Mouse (Mus musculus) embryonic facial prominence, embryonic 11.5 days (tissue): ENCODE data around the gene Snx4. TPM values are rescaled to one million over a fixed set of nuclear protein-coding genes. Genes with fewer than 3 reads are reported as not detected.

Experiments used
- ATAC-seq: fragments of 200-750 bp; cut with Nextera tagmentation; replicated peaks from 2 replicates; pipeline ENCODE4 v1.8.0; 2017; ENCODE audit warnings: low read depth; ENCODE audit not compliant: insufficient number of reproducible peaks, low FRiP score, low TSS enrichment
- DNase-seq: peaks from one replicate; pipeline ENCODE4 v3.0.0-alpha.2; 2015; ENCODE audit warnings: low spot score
- H3K27ac ChIP-seq: fragments of 300-500 bp; sonication (generic); replicated peaks from 2 replicates; pipeline ENCODE4 v1.5.1; 2014; ENCODE audit warnings: mild to moderate bottlenecking, low read depth, low read length, control low read depth
- H3K27me3 ChIP-seq: fragments of 300-500 bp; sonication (generic); 2 replicates; pipeline ENCODE4 v1.6.1; 2014; ENCODE audit warnings: mild to moderate bottlenecking, low read length, moderate library complexity, mixed read lengths; ENCODE audit not compliant: control insufficient read depth, insufficient read depth
- H3K36me3 ChIP-seq: fragments of 300-500 bp; sonication (generic); replicated peaks from 2 replicates; pipeline ENCODE4 v1.6.1; 2014; ENCODE audit warnings: low read depth, mild to moderate bottlenecking, low read length, moderate library complexity, mixed read lengths; ENCODE audit not compliant: control insufficient read depth, insufficient read depth
- H3K4me1 ChIP-seq: fragments of 300-500 bp; sonication (generic); 2 replicates; pipeline ENCODE4 v1.6.1; 2014; ENCODE audit warnings: low read length, mixed read lengths; ENCODE audit not compliant: control insufficient read depth, insufficient read depth
- H3K4me2 ChIP-seq: fragments of 300-500 bp; sonication (generic); 2 replicates; pipeline ENCODE4 v1.6.1; 2014; ENCODE audit warnings: low read depth, mild to moderate bottlenecking, control low read depth, low read length, moderate library complexity
- H3K4me3 ChIP-seq: fragments of 300-500 bp; sonication (generic); 2 replicates; pipeline ENCODE4 v1.5.1; 2014; ENCODE audit warnings: low read depth, low read length, control low read depth
- H3K9ac ChIP-seq: fragments of 300-500 bp; sonication (generic); replicated peaks from 2 replicates; pipeline ENCODE4 v1.6.1; 2014; ENCODE audit warnings: mild to moderate bottlenecking, control low read depth, low read length
- H3K9me3 ChIP-seq: fragments of 300-500 bp; sonication (generic); replicated peaks from 2 replicates; pipeline ENCODE4 v1.6.1; 2016; ENCODE audit warnings: mild to moderate bottlenecking, low read length, inconsistent platforms, mixed read lengths; ENCODE audit not compliant: control insufficient read depth
- WGBS: fragments of 180-500 bp; shearing (Covaris S2); extraction: QIAGEN DNeasy Blood & Tissue Kit; methylation state at CpG from one replicate; pipeline ENCODE4 v1.1.7; 2014; 5-methylcytosine and 5-hydroxymethylcytosine counted together
- polyA plus RNA-seq: library from polyadenylated mRNA; unstranded; fragments of >200 nt; fragmentation: Nextera tagmentation; extraction: Ambion mirVana; gene quantifications from 2 replicates; pipeline ENCODE4 v1.2.1, GENCODE M21; 2014

Gene Snx4
- polyA plus RNA-seq, 1 experiment from 2014 or later = 88.7 TPM

DNA sequence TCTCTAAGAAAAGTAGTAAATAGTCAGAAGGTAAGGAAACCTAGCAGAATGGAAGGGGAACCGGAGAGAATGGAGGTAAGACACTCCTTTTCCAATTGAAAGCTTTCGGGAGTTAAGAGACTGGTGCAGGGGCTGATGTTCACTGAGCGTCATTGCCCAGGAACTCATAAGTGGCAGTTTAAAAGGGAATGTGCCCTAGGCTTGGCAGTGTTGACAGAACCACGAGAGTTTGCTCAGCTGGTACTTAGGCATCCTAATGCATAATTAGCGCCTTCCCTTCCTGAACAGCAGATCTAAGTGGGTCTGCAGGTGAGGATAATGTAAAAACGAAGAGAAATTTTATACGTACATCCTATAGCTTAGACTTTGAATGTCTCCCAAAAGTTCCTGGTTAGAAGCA, 4.4 kb downstream of the Snx4 start:
- WGBS = 79% methylated on average over 7 of the region's 7 CpGs
- Histone ChIP-seq H3K4me1 (no peaks in the 10 kb centered on the region), H3K27ac (no peak overlapping the region), H3K9me3 (no peaks in the 10 kb centered on the region), H3K9ac (no peak overlapping the region), H3K4me3 (no peak overlapping the region), H3K4me2 (no peak overlapping the region), H3K36me3 (no peaks in the 10 kb centered on the region), H3K27me3 (no peaks in the 10 kb centered on the region)
- no peak for DNase-seq
- ATAC-seq = no peak

DNA sequence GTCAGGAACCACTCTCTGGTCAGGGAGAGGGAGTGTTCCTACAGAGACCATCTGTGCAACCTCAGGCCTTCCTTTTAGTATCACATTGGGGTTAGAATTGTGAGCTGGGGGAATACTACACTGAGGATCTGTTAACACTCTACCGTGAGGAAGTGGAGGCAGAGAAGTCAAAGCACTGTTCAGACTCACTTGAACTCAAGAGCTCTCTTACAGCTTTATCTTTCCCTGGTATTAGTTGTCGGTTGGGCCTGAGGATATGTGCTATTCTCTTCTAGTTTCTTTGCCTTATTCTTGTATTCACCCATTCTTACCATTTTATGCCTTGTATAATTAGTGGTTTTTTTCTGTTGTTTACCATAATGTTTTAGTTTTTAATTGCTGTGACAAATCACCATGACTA, 7.3 kb downstream of the Snx4 start:
- Histone ChIP-seq H3K4me2 (no peak overlapping the region), H3K36me3 (no peaks in the 10 kb centered on the region), H3K27me3 (no peaks in the 10 kb centered on the region), H3K9me3 (no peaks in the 10 kb centered on the region), H3K27ac (no peak overlapping the region), H3K4me3 (no peak overlapping the region), H3K9ac (no peak overlapping the region), H3K4me1 (no peaks in the 10 kb centered on the region)
- WGBS = 90% methylated on average over 2 of the region's 2 CpGs
- ATAC-seq = no peak
- DNase-seq = no peak

DNA sequence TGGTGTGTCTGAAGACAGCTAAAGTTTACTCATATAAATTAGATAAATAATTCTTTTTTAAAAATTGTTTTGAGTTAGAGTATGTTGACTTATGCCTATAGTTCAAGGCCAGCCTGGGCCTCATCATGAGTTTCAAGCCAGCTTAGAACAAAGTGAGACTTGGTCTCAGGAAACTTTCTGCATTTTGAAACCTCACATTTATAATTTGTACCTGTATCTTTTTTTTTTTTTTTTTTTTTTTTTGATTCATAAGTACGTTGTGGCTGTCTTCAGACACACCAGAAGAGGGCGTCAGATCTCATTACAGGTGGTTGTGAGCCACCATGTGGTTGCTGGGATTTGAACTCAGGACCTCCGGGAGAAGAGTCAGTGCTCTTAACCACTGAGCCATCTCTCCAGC, 8.6 kb downstream of the Snx4 start:
- no peak overlapping the region for H3K27ac ChIP-seq
- WGBS = 81% methylated on average over 3 of the region's 3 CpGs
- no peak overlapping the region for H3K9ac ChIP-seq
- no peak for DNase-seq
- H3K9me3 ChIP-seq = no peaks in the 10 kb centered on the region
- no peaks in the 10 kb centered on the region for H3K36me3 ChIP-seq
- H3K27me3 ChIP-seq = no peaks in the 10 kb centered on the region
- H3K4me3 ChIP-seq = no peak overlapping the region
- ATAC-seq = no peak
- no peaks in the 10 kb centered on the region for H3K4me1 ChIP-seq
- H3K4me2 ChIP-seq = no peak overlapping the region

DNA sequence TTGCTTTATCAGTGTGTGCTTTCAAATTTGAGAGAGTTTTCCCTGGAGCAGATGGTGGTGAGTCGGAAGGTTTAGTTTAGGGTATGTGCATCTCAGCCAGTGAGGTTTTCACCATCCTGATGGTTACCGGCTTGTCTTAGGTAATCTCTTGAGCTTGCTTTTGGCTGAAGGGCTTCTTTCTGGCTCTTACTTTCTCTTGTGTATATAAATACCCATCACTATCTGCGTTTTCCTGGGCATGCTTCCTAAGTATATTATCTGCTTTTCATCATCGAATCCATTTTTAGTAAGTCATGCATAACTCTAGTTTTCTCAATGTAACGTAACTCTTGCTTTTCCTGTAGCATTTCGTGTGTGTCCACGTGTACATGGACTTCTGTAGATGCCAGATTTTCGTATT, 9.6 kb downstream of the Snx4 start:
- no peak overlapping the region for H3K27ac ChIP-seq
- H3K9ac ChIP-seq = no peak overlapping the region
- no peak overlapping the region for H3K4me2 ChIP-seq
- H3K4me1 ChIP-seq = no peaks in the 10 kb centered on the region
- no peak for DNase-seq
- no peaks in the 10 kb centered on the region for H3K36me3 ChIP-seq
- no peaks in the 10 kb centered on the region for H3K9me3 ChIP-seq
- H3K27me3 ChIP-seq = no peaks in the 10 kb centered on the region
- H3K4me3 ChIP-seq = no peak overlapping the region
- WGBS = 86% methylated on average over 8 of the region's 8 CpGs
- ATAC-seq = no peak

DNA sequence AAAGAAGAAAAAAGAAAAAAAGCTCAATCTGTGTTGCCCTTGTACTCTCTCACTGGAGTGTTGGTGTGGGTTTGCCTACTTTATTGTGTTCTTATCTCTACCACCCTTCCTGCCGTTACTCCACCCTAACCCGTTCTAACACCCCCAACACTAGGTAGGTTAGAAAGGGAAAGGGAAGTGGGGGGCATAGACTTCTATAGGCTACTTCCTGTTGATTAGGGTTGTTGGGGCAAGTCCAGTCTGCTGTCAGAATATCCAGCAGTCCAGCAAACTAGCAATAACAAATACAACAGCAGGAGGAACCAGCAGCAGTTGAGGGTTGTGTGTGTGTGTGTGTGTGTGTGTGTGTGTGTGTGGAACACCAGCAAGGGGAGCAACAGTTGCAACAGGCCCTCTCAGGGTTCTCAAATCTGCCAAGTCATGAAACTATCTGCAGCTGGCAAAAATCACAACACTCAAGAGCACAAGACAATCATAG, 10.4 kb downstream of the Snx4 start:
- H3K9me3 ChIP-seq = no peaks in the 10 kb centered on the region
- no peaks in the 10 kb centered on the region for H3K27me3 ChIP-seq
- H3K9ac ChIP-seq = no peak overlapping the region
- no peak for ATAC-seq
- no peak for DNase-seq
- WGBS = 82% methylated on average over 2 of the region's 2 CpGs
- H3K27ac ChIP-seq = no peak overlapping the region
- H3K4me3 ChIP-seq = no peak overlapping the region
- H3K4me1 ChIP-seq = no peaks in the 10 kb centered on the region
- no peaks in the 10 kb centered on the region; the same call in 1 of the 2 replicates for H3K36me3 ChIP-seq
- no peak overlapping the region for H3K4me2 ChIP-seq

DNA sequence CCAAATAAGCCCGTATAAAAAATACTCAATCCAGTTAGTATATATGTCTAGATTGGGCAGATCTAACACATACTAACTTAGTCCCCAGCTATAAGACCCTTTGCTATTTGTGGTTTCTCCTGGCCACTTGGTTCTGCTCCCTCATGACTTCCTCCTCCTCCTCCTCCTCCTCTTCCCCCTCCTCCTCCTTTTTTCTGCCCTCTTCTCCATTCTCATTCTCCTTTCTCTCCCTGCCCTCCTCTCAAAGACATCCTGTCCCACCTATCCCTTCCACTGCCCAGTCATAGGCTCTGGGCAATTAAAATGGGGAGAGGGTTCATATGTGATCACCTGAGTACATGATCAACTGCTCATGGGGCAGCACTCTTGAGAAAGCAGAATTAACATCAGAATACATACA, 10.9 kb downstream of the Snx4 start:
- no peak overlapping the region for H3K4me2 ChIP-seq
- H3K36me3 ChIP-seq = no peaks in the 10 kb centered on the region; the same call in 1 of the 2 replicates
- H3K9ac ChIP-seq = no peak overlapping the region
- WGBS = 84% methylated on average over 1 of the region's 1 CpGs
- H3K9me3 ChIP-seq = no peaks in the 10 kb centered on the region
- no peak overlapping the region for H3K4me3 ChIP-seq
- DNase-seq (no peak), ATAC-seq (no peak)
- no peak overlapping the region for H3K27ac ChIP-seq
- no peaks in the 10 kb centered on the region for H3K27me3 ChIP-seq
- H3K4me1 ChIP-seq = no peaks in the 10 kb centered on the region

DNA sequence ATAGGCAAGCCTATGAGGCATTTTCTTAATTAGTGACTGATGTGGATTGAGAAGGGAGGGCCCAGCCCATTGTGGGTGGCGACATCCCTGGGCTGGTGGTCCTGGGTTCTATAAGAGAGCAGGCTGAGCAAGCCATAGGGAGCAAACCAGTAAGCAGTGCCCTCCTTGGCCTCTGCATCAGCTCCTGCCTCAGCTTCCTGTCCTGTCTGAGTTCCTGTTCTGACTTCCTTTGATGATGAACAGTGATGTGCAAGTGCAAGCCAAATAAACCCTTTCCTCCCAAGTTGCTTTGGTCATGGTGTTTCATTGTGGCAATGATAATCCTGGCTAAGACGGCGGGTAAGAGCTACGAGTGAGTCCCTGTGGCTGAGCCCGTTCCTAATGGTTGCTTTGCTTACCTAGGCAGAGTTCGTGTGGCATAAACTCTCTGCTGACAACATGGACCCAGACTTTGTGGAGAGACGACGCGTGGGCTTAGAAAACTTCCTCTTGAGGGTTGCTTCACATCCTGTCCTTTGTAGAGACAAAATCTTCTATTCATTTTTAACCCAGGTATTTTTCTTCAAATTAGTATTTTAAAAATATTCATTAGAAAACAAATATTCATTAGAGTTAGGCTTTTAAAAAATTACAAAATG, 16.5 kb downstream of the Snx4 start:
- ATAC-seq = no peak
- no peak overlapping the region for H3K27ac ChIP-seq
- no peak overlapping the region for H3K4me2 ChIP-seq
- no peaks in the 10 kb centered on the region for H3K9me3 ChIP-seq
- 90% methylated on average over 9 of the region's 9 CpGs for WGBS
- no peak overlapping the region for H3K4me3 ChIP-seq
- no peaks in the 10 kb centered on the region for H3K27me3 ChIP-seq
- no peaks in the 10 kb centered on the region for H3K4me1 ChIP-seq
- H3K9ac ChIP-seq = no peak overlapping the region
- H3K36me3 ChIP-seq = no peaks in the 10 kb centered on the region; the same call in none of the 2 replicates
- no peak for DNase-seq

DNA sequence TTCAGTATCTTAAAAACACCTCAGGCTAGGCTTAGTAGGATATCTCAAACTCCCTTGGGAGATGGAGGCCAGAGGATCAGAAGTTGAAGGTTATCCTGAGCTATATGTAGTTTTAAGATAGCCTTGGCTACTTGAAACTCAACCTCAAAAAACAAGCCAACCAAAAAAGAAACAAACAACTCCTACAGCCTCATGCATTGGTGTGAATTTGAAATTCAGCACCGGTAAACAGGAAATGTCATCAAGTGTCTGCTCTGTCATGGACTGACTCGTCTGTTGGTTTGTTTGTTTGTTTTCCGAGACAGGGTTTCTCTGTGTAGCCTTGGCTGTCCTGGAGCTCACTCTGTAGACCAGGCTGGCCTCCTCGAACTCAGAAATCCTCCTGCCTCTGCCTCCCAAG, 20.6 kb downstream of the Snx4 start:
- Histone ChIP-seq H3K9me3 (no peaks in the 10 kb centered on the region), H3K27ac (no peak overlapping the region), H3K4me2 (no peak overlapping the region), H3K9ac (no peak overlapping the region), H3K27me3 (no peaks in the 10 kb centered on the region), H3K4me3 (no peak overlapping the region), H3K36me3 (no peaks in the 10 kb centered on the region; the same call in none of the 2 replicates), H3K4me1 (no peaks in the 10 kb centered on the region)
- WGBS = 93% methylated on average over 4 of the region's 4 CpGs
- no peak for DNase-seq
- no peak for ATAC-seq
